Mouse (Mus musculus) midbrain, embryonic 16.5 days (tissue): ENCODE measurements around the gene I0C0044D17Rik. TPM values are rescaled to one million over a fixed set of nuclear protein-coding genes. Genes with fewer than 3 reads are reported as not detected.
"Not testable (repeated sequence)": the region's sequence is repeated elsewhere in the genome, so short reads cannot be mapped to it uniquely, and the experiment has no call there.

Experiments
- ATAC-seq: fragments of 200-750 bp; cut with Nextera tagmentation; 2 replicates; pipeline ENCODE4 v1.8.0; 2017; ENCODE audit warnings: moderate TSS enrichment
- H3K27ac ChIP-seq: fragments of 300-500 bp; sonication (generic); 2 replicates; pipeline ENCODE4 v1.5.1; 2014; ENCODE audit warnings: mild to moderate bottlenecking, low read length, mixed read lengths
- H3K27me3 ChIP-seq: fragments of 300-500 bp; sonication (generic); 2 replicates; pipeline ENCODE4 v1.6.1; 2014; ENCODE audit warnings: low read depth, low read length, mixed read lengths; ENCODE audit not compliant: control insufficient read depth, insufficient read depth
- H3K36me3 ChIP-seq: fragments of 300-500 bp; sonication (generic); 2 replicates; pipeline ENCODE4 v1.6.1; 2014; ENCODE audit warnings: mild to moderate bottlenecking, low read length, moderate library complexity, mixed read lengths; ENCODE audit not compliant: control insufficient read depth, insufficient read depth
- H3K4me1 ChIP-seq: fragments of 300-500 bp; sonication (generic); 2 replicates; pipeline ENCODE4 v1.6.1; 2014; ENCODE audit warnings: mild to moderate bottlenecking, low read length, mixed read lengths; ENCODE audit not compliant: control insufficient read depth, insufficient read depth
- H3K4me2 ChIP-seq: fragments of 300-500 bp; sonication (generic); 2 replicates; pipeline ENCODE4 v1.6.1; 2014; ENCODE audit warnings: mild to moderate bottlenecking, low read length, mixed read lengths
- H3K4me3 ChIP-seq: fragments of 300-500 bp; sonication (generic); 2 replicates; pipeline ENCODE4 v1.5.1; 2014; ENCODE audit warnings: low read depth, mild to moderate bottlenecking, low read length, moderate library complexity, mixed read lengths
- H3K9ac ChIP-seq: fragments of 300-500 bp; sonication (generic); 2 replicates; pipeline ENCODE4 v1.6.1; 2014; ENCODE audit warnings: low read depth, low read length, mixed read lengths
- H3K9me3 ChIP-seq: fragments of 300-500 bp; sonication (generic); replicated peaks from 2 replicates; pipeline ENCODE4 v1.6.1; 2014; ENCODE audit warnings: mild to moderate bottlenecking, low read length, mixed read lengths; ENCODE audit not compliant: control insufficient read depth, poor library complexity, severe bottlenecking
- WGBS: fragments of 180-500 bp; shearing (Covaris S2); extraction: QIAGEN DNeasy Blood & Tissue Kit; methylation state at CpG from one replicate; pipeline ENCODE4 v1.1.7; 2014; 5-methylcytosine and 5-hydroxymethylcytosine counted together
- polyA plus RNA-seq: library from polyadenylated mRNA; unstranded; fragments of >200 nt; fragmentation: Nextera tagmentation; extraction: Ambion mirVana; gene quantifications from 2 replicates; pipeline ENCODE4 v1.2.1, GENCODE M21; 2015

I0C0044D17Rik gene
- polyA plus RNA-seq = not detected in 2 replicates

GRCm38 (mm10) chr4:98823740-98824139 lies at the start of gene I0C0044D17Rik:
Gene I0C0044D17Rik, minus strand, starts transcription at chr4:98823840.
- not testable (repeated sequence) for H3K9me3 ChIP-seq, H3K4me1 ChIP-seq, H3K4me2 ChIP-seq, H3K27ac ChIP-seq, ATAC-seq, H3K4me3 ChIP-seq, H3K36me3 ChIP-seq, H3K27me3 ChIP-seq, H3K9ac ChIP-seq
- WGBS = 92% methylated on average over 1 of the region's 1 CpGs

- Histone ChIP-seq H3K4me3 (no peak overlapping the region), H3K36me3 (no peaks in the 10 kb centered on the region), H3K4me1 (no peaks in the 10 kb centered on the region), H3K27me3 (no peaks in the 10 kb centered on the region), H3K9me3 (no peaks in the 10 kb centered on the region; the same call in 1 of the 2 replicates), H3K9ac (no peak overlapping the region), H3K27ac (no peak overlapping the region), H3K4me2 (no peak overlapping the region)
- ATAC-seq = no peak
- WGBS = 72% methylated on average over 14 of the region's 14 CpGs
These were observed 42.0 kb upstream of the I0C0044D17Rik start for GRCm38 (mm10) chr4:98865386-98866237.

GRCm38 (mm10) chr4:98864546-98864945 lies 40.9 kb upstream of the I0C0044D17Rik start:
- Histone ChIP-seq H3K27me3 (no peaks in the 10 kb centered on the region), H3K9me3 (no peaks in the 10 kb centered on the region; the same call in 1 of the 2 replicates), H3K4me1 (no peaks in the 10 kb centered on the region), H3K4me2 (no peak overlapping the region), H3K9ac (no peak overlapping the region), H3K4me3 (no peak overlapping the region), H3K36me3 (no peaks in the 10 kb centered on the region), H3K27ac (no peak overlapping the region)
- 79% methylated on average over 3 of the region's 3 CpGs for WGBS
- ATAC-seq = no peak

GRCm38 (mm10) chr4:98864094-98864493 lies 40.5 kb upstream of the I0C0044D17Rik start:
- 75% methylated on average over 1 of the region's 2 CpGs for WGBS
- ATAC-seq = no peak

DNA sequence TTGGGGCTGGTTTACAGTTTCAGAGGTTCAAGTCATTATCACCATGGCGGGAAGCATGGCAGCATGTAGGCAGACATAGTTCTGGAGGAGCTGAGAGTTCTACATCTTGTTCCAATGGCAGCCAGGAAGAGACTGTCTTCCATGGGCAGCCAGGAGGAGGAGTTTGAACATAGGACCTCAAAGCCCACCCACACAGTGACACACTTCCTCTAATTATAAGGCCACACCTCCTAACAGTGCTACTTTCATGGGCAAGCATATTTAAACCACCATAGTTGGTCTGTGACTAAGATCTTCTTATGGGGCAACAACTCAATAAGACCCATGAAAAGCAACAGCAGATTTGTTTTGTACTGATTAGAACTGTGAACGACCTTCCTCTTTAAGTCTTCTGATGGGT lies 39.8 kb upstream of the I0C0044D17Rik start:
- no peak for ATAC-seq
- WGBS = 86% methylated on average over 2 of the region's 2 CpGs

More at GRCm38 (mm10) chr4:98864094-98864493, 40.5 kb upstream of the I0C0044D17Rik start:
- H3K36me3 ChIP-seq = no peaks in the 10 kb centered on the region
- no peaks in the 10 kb centered on the region; the same call in 1 of the 2 replicates for H3K9me3 ChIP-seq
- H3K27me3 ChIP-seq = no peaks in the 10 kb centered on the region
- no peaks in the 10 kb centered on the region for H3K4me1 ChIP-seq
- H3K9ac ChIP-seq = no peak overlapping the region
- no peak overlapping the region for H3K4me3 ChIP-seq
- H3K4me2 ChIP-seq = no peak overlapping the region
- H3K27ac ChIP-seq = no peak overlapping the region

GRCm38 (mm10) chr4:98858151-98858855 lies 34.7 kb upstream of the I0C0044D17Rik start:
- 83% methylated on average over 4 of the region's 4 CpGs for WGBS
- Histone ChIP-seq H3K9ac (no peak overlapping the region), H3K27me3 (no peaks in the 10 kb centered on the region), H3K9me3 (no peaks in the 10 kb centered on the region), H3K27ac (no peak overlapping the region), H3K4me3 (no peak overlapping the region), H3K4me1 (no peaks in the 10 kb centered on the region), H3K4me2 (no peak overlapping the region), H3K36me3 (no peaks in the 10 kb centered on the region)
- ATAC-seq = no peak

More for the DNA sequence above, 39.8 kb upstream of the I0C0044D17Rik start:
- Histone ChIP-seq H3K9me3 (no peaks in the 10 kb centered on the region; the same call in 1 of the 2 replicates), H3K36me3 (no peaks in the 10 kb centered on the region), H3K4me3 (no peak overlapping the region), H3K9ac (no peak overlapping the region), H3K27ac (no peak overlapping the region), H3K4me1 (no peaks in the 10 kb centered on the region), H3K27me3 (no peaks in the 10 kb centered on the region), H3K4me2 (no peak overlapping the region)

DNA sequence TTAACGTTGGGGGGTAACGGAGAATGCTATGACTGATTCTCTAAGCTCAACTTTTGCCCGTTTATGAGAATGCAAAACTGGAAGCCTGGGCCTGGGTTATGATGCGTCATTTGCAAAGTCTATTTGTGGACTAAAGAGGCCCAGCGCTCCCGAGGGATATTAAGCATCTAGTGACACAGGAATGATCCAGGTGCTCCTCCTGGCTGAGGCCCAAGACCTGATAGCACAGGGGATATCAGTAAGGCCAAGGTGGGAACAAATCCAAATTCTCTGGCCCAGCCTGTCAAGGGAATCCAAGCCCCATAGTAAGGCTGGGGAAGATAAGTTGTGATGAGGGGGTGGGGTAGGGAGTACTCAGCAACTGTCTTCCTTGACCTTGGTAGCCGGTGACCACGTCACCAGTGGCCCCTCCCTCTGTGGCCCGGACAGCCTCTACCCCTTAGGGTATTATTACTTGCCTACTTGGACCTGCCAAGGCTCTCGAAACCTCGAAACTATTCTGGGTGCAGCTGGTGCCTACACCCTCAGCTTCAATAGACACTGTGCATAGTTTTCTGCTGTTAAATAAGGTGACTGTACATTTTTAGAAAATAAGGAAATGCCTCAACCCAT lies 33.5 kb upstream of the I0C0044D17Rik start:
- Histone ChIP-seq H3K4me2 (no peak overlapping the region), H3K9ac (no peak overlapping the region), H3K27ac (no peak overlapping the region), H3K9me3 (no peaks in the 10 kb centered on the region), H3K36me3 (no peaks in the 10 kb centered on the region), H3K4me3 (no peak overlapping the region), H3K27me3 (no peaks in the 10 kb centered on the region), H3K4me1 (no peaks in the 10 kb centered on the region)
- ATAC-seq = no peak
- WGBS = 85% methylated on average over 11 of the region's 11 CpGs

DNA sequence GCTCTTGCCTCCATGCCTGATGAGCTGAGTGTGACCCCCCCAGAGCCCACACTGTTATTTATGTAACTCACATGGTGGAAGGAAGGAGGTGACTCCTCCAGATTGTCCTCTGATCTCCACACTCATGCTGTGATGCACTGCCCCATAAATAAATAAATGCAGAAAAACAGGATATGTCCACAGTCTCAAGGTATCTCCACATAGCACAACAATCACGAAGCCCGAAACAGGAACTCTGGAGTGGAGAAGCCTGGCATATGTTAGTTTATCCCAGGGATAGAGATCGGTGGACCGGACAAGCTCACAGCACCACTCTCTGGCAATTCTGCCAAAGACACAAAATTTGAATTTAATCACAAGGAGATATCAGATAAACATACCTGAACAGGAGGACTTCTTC lies 30.3 kb upstream of the I0C0044D17Rik start:
- Histone ChIP-seq H3K27me3 (no peaks in the 10 kb centered on the region), H3K9me3 (no peaks in the 10 kb centered on the region), H3K4me2 (no peak overlapping the region), H3K27ac (no peak overlapping the region), H3K4me1 (no peaks in the 10 kb centered on the region), H3K4me3 (no peak overlapping the region), H3K36me3 (no peaks in the 10 kb centered on the region), H3K9ac (no peak overlapping the region)
- no peak for ATAC-seq
- 88% methylated on average over 4 of the region's 4 CpGs for WGBS
